Mouse (Mus musculus) CH12.LX (cell line): ENCODE results near the gene Pnn. TPM values are rescaled to one million over a fixed set of nuclear protein-coding genes. Genes with fewer than 3 reads are reported as not detected.

ENCODE experiments used
- DNase-seq: peaks from one replicate; pipeline ENCODE4 v3.0.0-alpha.2; 2013; ENCODE audit errors: extremely low read depth
- H3K27ac ChIP-seq: 2 replicates; pipeline ENCODE4 v1.5.1; 2012; ENCODE audit warnings: low read depth, mild to moderate bottlenecking, control low read depth, moderate library complexity; ENCODE audit not compliant: insufficient read depth
- H3K27me3 ChIP-seq: replicated peaks from 2 replicates; pipeline ENCODE3; 2012; ENCODE audit warnings: inconsistent platforms
- H3K36me3 ChIP-seq, 2 experiments: replicated peaks in 1 of 2; 2 replicates each; pipeline versions ENCODE3 to v1.6.1; 2012; ENCODE audit warnings: inconsistent platforms in 1 of 2, low read length in 1 of 2, mild to moderate bottlenecking in 1 of 2, mixed read lengths in 1 of 2, moderate library complexity in 1 of 2; ENCODE audit not compliant: control insufficient read depth in 1 of 2, insufficient read depth in 1 of 2
- H3K4me1 ChIP-seq, 2 experiments: 2 replicates each; pipeline ENCODE4 v1.6.1; 2012; ENCODE audit warnings: inconsistent platforms in 1 of 2, moderate library complexity in 1 of 2; ENCODE audit not compliant: insufficient read depth in 2 of 2, control insufficient read depth in 1 of 2
- H3K4me2 ChIP-seq: 2 replicates; pipeline ENCODE4 v1.6.1; 2012; ENCODE audit warnings: low read depth, mild to moderate bottlenecking, control low read depth; ENCODE audit not compliant: poor library complexity, insufficient read depth, severe bottlenecking
- H3K4me3 ChIP-seq, 3 experiments: fragments of 150-350 bp in 1 of 3; sonication (generic) in 1 of 3; replicated peaks in 1 of 3; 2 replicates each; pipeline versions ENCODE3 to v1.5.1; 2011 to 2012; ENCODE audit warnings: low read depth in 2 of 3, low read length in 2 of 3, mild to moderate bottlenecking in 2 of 3, moderate library complexity in 2 of 3, control low read depth in 1 of 3, improper control_type of control experiment in 1 of 3, inconsistent platforms in 1 of 3, mixed read lengths in 1 of 3; ENCODE audit not compliant: poor library complexity in 1 of 3
- H3K79me2 ChIP-seq: replicated peaks from 2 replicates; pipeline ENCODE4 v1.6.1; 2012; ENCODE audit warnings: mild to moderate bottlenecking, moderate library complexity; ENCODE audit not compliant: control insufficient read depth, poor library complexity, insufficient read depth, severe bottlenecking; ENCODE audit errors: extremely low read depth
- H3K9ac ChIP-seq: 2 replicates; pipeline ENCODE4 v1.6.1; 2012; ENCODE audit warnings: low read depth, mild to moderate bottlenecking, control low read depth, moderate library complexity; ENCODE audit not compliant: insufficient read depth
- H3K9me3 ChIP-seq: replicated peaks from 2 replicates; pipeline ENCODE3; 2012; ENCODE audit warnings: low read length, inconsistent platforms, mixed read lengths
- BHLHE40 ChIP-seq: IDR thresholded peaks from 2 replicates; pipeline ENCODE4 v1.6.1; 2011; ENCODE audit warnings: mild to moderate bottlenecking, low read depth, low read length, improper control_type of control experiment
- CHD1 ChIP-seq: IDR thresholded peaks from 2 replicates; pipeline ENCODE4 v1.6.1; 2012; ENCODE audit warnings: low read depth, low read length, improper control_type of control experiment, inconsistent platforms
- CHD2 ChIP-seq: IDR thresholded peaks from 2 replicates; pipeline ENCODE4 v1.6.1; 2011; ENCODE audit warnings: low read length, improper control_type of control experiment
- CTCF ChIP-seq, 2 experiments: IDR thresholded peaks in 1 of 2; conservative IDR thresholded peaks in 1 of 2; 2 replicates each; pipeline ENCODE4 v1.5.1; 2011 to 2012; ENCODE audit warnings: low read depth in 2 of 2, low read length in 2 of 2, improper control_type of control experiment in 1 of 2, inconsistent platforms in 1 of 2, mild to moderate bottlenecking in 1 of 2, moderate library complexity in 1 of 2
- E2F4 ChIP-seq: IDR thresholded peaks from 2 replicates; pipeline ENCODE4 v1.6.1; 2011; ENCODE audit warnings: low read depth, low read length, improper control_type of control experiment; ENCODE audit not compliant: insufficient replicate concordance
- ELF1 ChIP-seq: IDR thresholded peaks from 2 replicates; pipeline ENCODE4 v1.6.1; 2014; ENCODE audit warnings: low read depth, mild to moderate bottlenecking, inconsistent platforms, low read length, improper control_type of control experiment
- EP300 ChIP-seq: IDR thresholded peaks from 2 replicates; pipeline ENCODE4 v1.6.1; 2011; ENCODE audit warnings: low read length, improper control_type of control experiment
- ETS1 ChIP-seq: conservative IDR thresholded peaks from 2 replicates; pipeline ENCODE4 v1.6.1; 2012; ENCODE audit warnings: low read depth, mild to moderate bottlenecking, inconsistent platforms, low read length, improper control_type of control experiment, moderate library complexity
- GABPA ChIP-seq: IDR thresholded peaks from 2 replicates; pipeline ENCODE4 v1.6.1; 2012; ENCODE audit warnings: low read depth, low read length, improper control_type of control experiment, inconsistent platforms; ENCODE audit not compliant: insufficient replicate concordance
- IRF4 ChIP-seq: IDR thresholded peaks from 2 replicates; pipeline ENCODE4 v1.6.1; 2014; ENCODE audit warnings: low read depth, mild to moderate bottlenecking, inconsistent platforms, low read length, improper control_type of control experiment
- JUN ChIP-seq: IDR thresholded peaks from 2 replicates; pipeline ENCODE4 v1.6.1; 2011; ENCODE audit warnings: low read depth, mild to moderate bottlenecking, low read length, improper control_type of control experiment, moderate library complexity; ENCODE audit not compliant: insufficient read depth
- JUND ChIP-seq: conservative IDR thresholded peaks from 2 replicates; pipeline ENCODE4 v1.6.1; 2011; ENCODE audit warnings: low read depth, low read length, improper control_type of control experiment
- KAT2A ChIP-seq: IDR thresholded peaks from 2 replicates; pipeline ENCODE4 v1.6.1; 2012; ENCODE audit warnings: low read length, improper control_type of control experiment, inconsistent platforms; ENCODE audit not compliant: insufficient replicate concordance
- MAFK ChIP-seq: IDR thresholded peaks from 2 replicates; pipeline ENCODE4 v1.6.1; 2011; ENCODE audit warnings: low read length, improper control_type of control experiment; ENCODE audit not compliant: insufficient replicate concordance
- MAX ChIP-seq: IDR thresholded peaks from 2 replicates; pipeline ENCODE4 v1.6.1; 2011; ENCODE audit warnings: low read length, improper control_type of control experiment
- MAZ ChIP-seq: IDR thresholded peaks from 2 replicates; pipeline ENCODE4 v1.6.1; 2012; ENCODE audit warnings: low read depth, mild to moderate bottlenecking, inconsistent platforms, low read length, improper control_type of control experiment, moderate library complexity
- MEF2A ChIP-seq: IDR thresholded peaks from 2 replicates; pipeline ENCODE4 v1.6.1; 2014; ENCODE audit warnings: low read depth, mild to moderate bottlenecking, inconsistent platforms, low read length, improper control_type of control experiment, borderline replicate concordance
- MXI1 ChIP-seq: IDR thresholded peaks from 2 replicates; pipeline ENCODE4 v1.6.1; 2011; ENCODE audit warnings: mild to moderate bottlenecking, low read depth, low read length, improper control_type of control experiment
- MYC ChIP-seq: IDR thresholded peaks from 2 replicates; pipeline ENCODE4 v1.6.1; 2011; ENCODE audit warnings: low read depth, mild to moderate bottlenecking, improper control_type of control experiment, low read length
- NELFE ChIP-seq: IDR thresholded peaks from 2 replicates; pipeline ENCODE4 v1.6.1; 2011; ENCODE audit warnings: low read depth, low read length, improper control_type of control experiment
- NRF1 ChIP-seq: IDR thresholded peaks from 2 replicates; pipeline ENCODE4 v1.6.1; 2014; ENCODE audit warnings: low read depth, mild to moderate bottlenecking, inconsistent platforms, low read length, improper control_type of control experiment, moderate library complexity
- PAX5 ChIP-seq: IDR thresholded peaks from 2 replicates; pipeline ENCODE4 v1.6.1; 2012; ENCODE audit warnings: low read length, inconsistent platforms, mixed read lengths
- POLR2A ChIP-seq: IDR thresholded peaks from 2 replicates; pipeline ENCODE4 v1.6.1; 2011; ENCODE audit warnings: low read depth, mild to moderate bottlenecking, improper control_type of control experiment, low read length
- POLR2AphosphoS2 ChIP-seq: IDR thresholded peaks from 2 replicates; pipeline ENCODE4 v1.6.1; 2011; ENCODE audit warnings: low read depth, low read length, improper control_type of control experiment
- RAD21 ChIP-seq: IDR thresholded peaks from 2 replicates; pipeline ENCODE4 v1.6.1; 2011; ENCODE audit warnings: low read depth, mild to moderate bottlenecking, low read length, improper control_type of control experiment, moderate library complexity
- RCOR1 ChIP-seq: conservative IDR thresholded peaks from 2 replicates; pipeline ENCODE4 v1.6.1; 2012; ENCODE audit warnings: low read depth, mild to moderate bottlenecking, inconsistent platforms, low read length, improper control_type of control experiment
- SIN3A ChIP-seq: IDR thresholded peaks from 2 replicates; pipeline ENCODE4 v1.6.1; 2012; ENCODE audit warnings: low read length, improper control_type of control experiment, inconsistent platforms
- SMC3 ChIP-seq: IDR thresholded peaks from 2 replicates; pipeline ENCODE4 v1.6.1; 2011; ENCODE audit warnings: low read depth, low read length, improper control_type of control experiment
- TBP ChIP-seq: conservative IDR thresholded peaks from 2 replicates; pipeline ENCODE4 v1.6.1; 2011; ENCODE audit warnings: low read depth, low read length, improper control_type of control experiment
- TCF12 ChIP-seq: IDR thresholded peaks from 2 replicates; pipeline ENCODE4 v1.6.1; 2014; ENCODE audit warnings: low read depth, mild to moderate bottlenecking, inconsistent platforms, low read length, improper control_type of control experiment
- UBTF ChIP-seq: IDR thresholded peaks from 2 replicates; pipeline ENCODE4 v1.6.1; 2012; ENCODE audit warnings: low read depth, mild to moderate bottlenecking, inconsistent platforms, low read length, improper control_type of control experiment, moderate library complexity
- USF1 ChIP-seq: IDR thresholded peaks from 2 replicates; pipeline ENCODE4 v1.6.1; 2014; ENCODE audit warnings: low read depth, mild to moderate bottlenecking, inconsistent platforms, low read length, improper control_type of control experiment
- USF2 ChIP-seq: conservative IDR thresholded peaks from 2 replicates; pipeline ENCODE4 v1.6.1; 2011; ENCODE audit warnings: low read depth, low read length, improper control_type of control experiment
- ZC3H11A ChIP-seq: IDR thresholded peaks from 2 replicates; pipeline ENCODE4 v1.6.1; 2012; ENCODE audit warnings: low read depth, mild to moderate bottlenecking, inconsistent platforms, low read length, improper control_type of control experiment
- ZKSCAN1 ChIP-seq: IDR thresholded peaks from 2 replicates; pipeline ENCODE4 v1.6.1; 2012; ENCODE audit warnings: low read depth, inconsistent platforms, low read length, improper control_type of control experiment, borderline replicate concordance
- ZMIZ1 ChIP-seq: IDR thresholded peaks from 2 replicates; pipeline ENCODE4 v1.6.1; 2012; ENCODE audit warnings: low read depth, mild to moderate bottlenecking, inconsistent platforms, low read length, improper control_type of control experiment
- ZNF384 ChIP-seq: IDR thresholded peaks from 2 replicates; pipeline ENCODE4 v1.6.1; 2012; ENCODE audit warnings: low read depth, low read length, improper control_type of control experiment, inconsistent platforms
- dilution Hi-C: fragments of 300-500 bp; cut with MboI; formaldehyde crosslinking; loops from 2 replicates; pipeline ENCODE4 v1.14.3; 2020; ENCODE audit warnings: low sequenced_read_pairs; ENCODE audit not compliant: extremely low pct_unique_long_range_greater_than_20kb, extremely low pct_ligation_motif_present
- in situ Hi-C: fragments of 300-500 bp; cut with MboI; formaldehyde crosslinking; loops from 3 replicates; pipeline ENCODE4 v1.14.3; 2019; ENCODE audit warnings: low sequenced_read_pairs, low pct_ligation_motif_present, low pct_unique_long_range_greater_than_20kb, mixed read lengths
- polyA plus RNA-seq: library from polyadenylated mRNA; unstranded; fragments of >175 nt; gene quantifications from 2 replicates; pipeline ENCODE4 v1.2.1, GENCODE M21; 2012; ENCODE audit warnings: low read depth; ENCODE audit not compliant: insufficient read length
- total RNA-seq, 2 experiments: library from RNA; depleted of rRNA; stranded (reverse); fragments of 300-350 nt in 1 of 2; fragments of >200 nt in 1 of 2; gene quantifications; 2 replicates each; pipeline ENCODE4 v1.2.3; 2012 to 2014

Pnn gene
- total and polyA plus RNA-seq, 3 experiments, result 31.9 to 132 (median 33.6) TPM

DNA sequence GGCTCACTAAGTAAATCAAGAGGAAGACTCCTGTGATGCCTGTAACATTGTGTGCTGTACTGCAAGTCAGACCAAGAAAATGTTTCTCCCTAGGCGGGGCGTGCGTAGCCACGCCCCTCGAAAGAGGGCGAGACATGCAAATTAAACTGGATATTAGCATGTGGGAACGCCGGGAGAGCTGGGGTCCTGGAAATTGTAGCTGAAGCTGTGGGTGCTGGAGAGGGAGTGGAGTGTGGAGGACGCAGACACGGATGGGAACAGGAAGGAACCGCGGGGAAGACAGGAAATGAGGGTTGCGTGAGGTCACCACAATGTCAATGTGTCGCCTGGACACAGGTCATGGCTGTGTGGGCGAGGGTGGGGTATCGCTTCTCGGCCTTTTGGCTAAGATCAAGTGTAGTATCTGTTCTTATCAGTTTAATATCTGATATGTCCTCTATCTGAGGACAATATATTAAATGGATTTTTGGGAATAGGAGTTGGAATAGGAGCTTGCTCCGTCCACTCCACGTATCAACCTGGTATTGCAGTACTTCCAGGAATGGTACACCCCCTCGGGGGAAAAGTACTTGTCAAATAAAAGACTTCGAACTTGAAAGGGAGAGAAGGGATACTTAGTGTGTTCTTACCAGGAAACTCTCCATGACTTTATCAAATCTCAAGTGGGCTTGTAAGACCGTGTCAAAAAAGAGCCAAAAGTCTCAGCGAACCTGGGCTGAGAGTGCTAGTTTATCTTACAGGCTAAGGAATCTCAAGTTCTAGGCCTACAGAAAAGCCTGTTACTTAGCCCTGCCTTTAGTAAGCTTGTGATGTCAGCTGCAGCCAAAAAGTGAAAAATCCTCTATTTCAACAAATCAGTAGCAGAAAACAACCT lies 26.5 kb upstream of the Pnn start:
- peaks cover 5 to 36% of the 10 kb centered on the region in 2 experiments; a peak in 3 of 4 replicates for H3K4me1 ChIP-seq
- no peaks in the 10 kb centered on the region for H3K79me2 ChIP-seq
- peak overlapping the region; percentile 93 for H3K27ac ChIP-seq
- peaks cover 17 to 29% of the 10 kb centered on the region in 2 experiments for H3K36me3 ChIP-seq
- peak; percentile 99 for DNase-seq
- dilution Hi-C loops, result no loop called here
- no peaks in the 10 kb centered on the region for H3K9me3 ChIP-seq
- H3K9ac ChIP-seq, result peak overlapping the region; percentile 8
- in situ Hi-C loops, result no loop called here
- peak overlapping the region in 2 of 3 experiments; percentile 24 to 28 for H3K4me3 ChIP-seq
- H3K27me3 ChIP-seq, result no peaks in the 10 kb centered on the region
- peak overlapping the region; percentile 63; the same call in 1 of the 2 replicates for H3K4me2 ChIP-seq
- peak; percentile 100 for TF ChIP-seq POLR2AphosphoS2
- peak; percentile 61 for TF ChIP-seq ZNF384
- no peak for TF ChIP-seq USF1
- peak; percentile 99 for TF ChIP-seq TBP
- TF ChIP-seq MAX, result no peak
- no peak; the same call in 1 of the 2 replicates for TF ChIP-seq ZKSCAN1
- TF ChIP-seq IRF4, result peak; percentile 78
- peak; percentile 97 for TF ChIP-seq SIN3A
- TF ChIP-seq E2F4, result 0 out of 2 replicates have a peak, but pooled peaks have one; percentile 80
- peak; percentile 100 for TF ChIP-seq ZMIZ1
- peak; percentile 99 for TF ChIP-seq NELFE
- TF ChIP-seq ZC3H11A, result no peak; the same call in 1 of the 2 replicates
- TF ChIP-seq PAX5, result no peak
- TF ChIP-seq ELF1, result peak; percentile 33; the same call in 1 of the 2 replicates
- TF ChIP-seq MAZ, result peak; percentile 98; the same call in 1 of the 2 replicates
- TF ChIP-seq MAFK, result peak; percentile 86
- peak; percentile 97 for TF ChIP-seq ETS1
- TF ChIP-seq RCOR1, result peak; percentile 99
- TF ChIP-seq SMC3, result no peak
- TF ChIP-seq CHD2, result peak; percentile 89
- peak; percentile 89 for TF ChIP-seq TCF12
- peak; percentile 44 for TF ChIP-seq EP300
- no peak for TF ChIP-seq CTCF (conservative IDR thresholded peaks at IDR 0.05 in 1 of 2, IDR thresholded peaks at IDR 0.05 in 1 of 2; ENCODE audit: low read depth in 2 of 2, low read length in 2 of 2)
- no peak for TF ChIP-seq CHD1
- TF ChIP-seq KAT2A, result 0 out of 2 replicates have a peak, but pooled peaks have one; percentile 74
- peak; percentile 36 for TF ChIP-seq USF2
- TF ChIP-seq GABPA, result no peak; the same call in 1 of the 2 replicates
- peak; percentile 53 for TF ChIP-seq NRF1
- TF ChIP-seq MXI1, result peak; percentile 72; the same call in 1 of the 2 replicates
- no peak for TF ChIP-seq MYC
- peak; percentile 27 for TF ChIP-seq JUN
- peak; percentile 86 for TF ChIP-seq MEF2A
- TF ChIP-seq POLR2A, result peak; percentile 98
- TF ChIP-seq JUND, result peak; percentile 62
- TF ChIP-seq BHLHE40, result 0 out of 2 replicates have a peak, but pooled peaks have one; percentile 37
- no peak for TF ChIP-seq RAD21
- TF ChIP-seq UBTF, result no peak; the same call in 1 of the 2 replicates
